Mouse (Mus musculus) naive thymus-derived CD4-positive, alpha-beta T cell, adult 2 months (primary cell): ENCODE data around the gene Olfr222.

Experiments
- DNase-seq: peaks from one replicate; pipeline ENCODE4 v3.0.0-alpha.2; 2011; ENCODE audit warnings: low read depth

Olfr222 gene

GRCm38 (mm10) chr11:59540123-59540522 lies 35.9 kb downstream of the Olfr222 start:
- DNase-seq = no peak

- no peak for DNase-seq
Observed at GRCm38 (mm10) chr11:59538387-59538786, 37.6 kb downstream of the Olfr222 start.

GRCm38 (mm10) chr11:59537218-59538130 lies 38.6 kb downstream of the Olfr222 start:
- no peak for DNase-seq

GRCm38 (mm10) chr11:59531562-59531961 lies 44.5 kb downstream of the Olfr222 start:
- DNase-seq = no peak

GRCm38 (mm10) chr11:59530870-59531535 lies 45.0 kb downstream of the Olfr222 start:
- no peak for DNase-seq

- DNase-seq = no peak
Observed at GRCm38 (mm10) chr11:59530221-59530620, 45.8 kb downstream of the Olfr222 start.

- no peak for DNase-seq
Observed at GRCm38 (mm10) chr11:59526472-59527080, 49.5 kb downstream of the Olfr222 start, which contains the start of gene Zkscan17. Gene Zkscan17 (minus strand): TSS chr11:59526751.

GRCm38 (mm10) chr11:59525237-59525636 lies 50.8 kb downstream of the Olfr222 start:
- DNase-seq = peak; percentile 84

GRCm38 (mm10) chr11:59524150-59524549 lies 51.9 kb downstream of the Olfr222 start:
- DNase-seq = no peak
